Mouse (Mus musculus): ENCODE data around the gene Fgf10.

Gene Fgf10

GRCm38 (mm10) chr13:118669491-118669890 lies at the start of gene Fgf10:
TSS of gene Fgf10 (plus strand) at chr13:118669791.
- DNase-seq (ENCODE audit: extremely low spot score): no peak

DNA sequence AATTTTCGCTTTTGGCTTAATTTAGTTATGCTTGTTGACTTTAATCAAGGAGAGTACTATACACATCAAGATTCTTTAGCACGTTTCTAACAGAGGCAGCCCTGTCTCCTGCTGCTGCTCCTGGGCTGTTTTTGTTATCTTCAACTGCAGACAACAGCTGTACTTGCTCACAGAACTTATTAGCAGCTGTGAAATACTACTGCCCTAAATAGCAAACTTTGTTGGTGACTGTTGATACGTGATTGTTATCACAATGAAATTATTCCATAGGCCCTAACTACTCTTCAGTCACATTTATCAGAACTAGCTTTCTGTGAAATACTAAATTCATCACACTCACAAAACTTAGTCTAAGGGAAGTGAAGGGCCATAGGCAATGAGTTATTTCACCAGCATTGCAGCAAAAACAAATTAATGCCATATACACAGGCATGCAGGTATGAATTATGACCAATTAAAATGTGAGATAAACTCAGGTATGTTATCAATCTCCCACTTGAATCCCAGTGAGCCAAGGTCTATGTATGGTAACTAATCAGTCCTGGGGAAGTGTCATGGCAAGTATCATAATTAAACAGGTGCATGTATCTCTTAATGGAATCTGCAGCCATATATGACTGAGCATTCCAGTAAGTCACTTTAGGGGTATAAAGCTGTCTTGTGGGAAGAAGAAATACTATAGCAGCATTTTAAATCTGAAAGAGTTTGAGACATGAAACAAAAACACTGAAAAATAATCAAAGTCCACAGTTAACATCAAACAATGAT lies 39.7 kb upstream of the Fgf10 start:
- DNase-seq (ENCODE audit: extremely low spot score): no peak

- DNase-seq (ENCODE audit: extremely low spot score): no peak
Observed at GRCm38 (mm10) chr13:118631500-118631899, 38.1 kb upstream of the Fgf10 start.

- no peak for DNase-seq (ENCODE audit: extremely low spot score)
Observed at GRCm38 (mm10) chr13:118636047-118636446, 33.5 kb upstream of the Fgf10 start.

DNA sequence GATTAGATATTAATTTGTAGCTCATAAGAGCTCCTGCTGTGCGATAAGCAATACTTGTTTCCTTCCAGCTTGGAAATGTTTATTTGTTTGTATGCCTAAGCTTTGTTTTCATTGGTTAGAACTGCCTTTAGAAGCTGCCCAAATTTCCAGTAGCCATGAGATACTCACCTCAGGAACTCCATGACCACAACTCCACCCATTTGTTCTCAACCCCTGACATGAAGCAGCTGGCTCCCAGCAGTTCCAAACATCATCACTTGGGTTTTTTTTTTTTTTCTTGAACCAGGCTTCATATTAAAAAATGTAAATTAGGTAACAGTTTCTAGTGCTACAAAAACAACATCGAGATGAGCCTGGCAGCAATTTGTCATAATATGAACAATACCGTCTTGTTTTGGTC lies 27.0 kb upstream of the Fgf10 start:
- no peak for DNase-seq (ENCODE audit: extremely low spot score)

DNA sequence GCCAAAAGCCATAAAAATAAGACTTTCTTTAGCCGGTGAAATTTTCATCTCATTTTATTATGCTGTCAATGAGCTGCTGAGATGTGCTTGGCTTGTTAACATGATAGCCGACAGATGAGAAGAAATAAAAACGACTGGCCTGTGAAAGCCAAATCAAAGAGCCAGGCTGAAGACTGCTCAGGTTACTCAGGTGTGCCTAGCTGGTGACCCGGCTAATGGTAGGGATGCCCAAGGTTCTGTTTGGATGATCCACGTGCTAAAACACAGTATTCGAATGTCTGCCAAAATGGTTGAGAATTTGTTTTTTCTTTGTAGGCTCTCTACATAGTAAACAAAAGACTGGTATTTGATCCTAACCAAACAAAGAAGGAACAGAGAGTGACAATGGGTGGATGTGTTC lies 26.5 kb upstream of the Fgf10 start:
- no peak for DNase-seq (ENCODE audit: extremely low spot score)

DNA sequence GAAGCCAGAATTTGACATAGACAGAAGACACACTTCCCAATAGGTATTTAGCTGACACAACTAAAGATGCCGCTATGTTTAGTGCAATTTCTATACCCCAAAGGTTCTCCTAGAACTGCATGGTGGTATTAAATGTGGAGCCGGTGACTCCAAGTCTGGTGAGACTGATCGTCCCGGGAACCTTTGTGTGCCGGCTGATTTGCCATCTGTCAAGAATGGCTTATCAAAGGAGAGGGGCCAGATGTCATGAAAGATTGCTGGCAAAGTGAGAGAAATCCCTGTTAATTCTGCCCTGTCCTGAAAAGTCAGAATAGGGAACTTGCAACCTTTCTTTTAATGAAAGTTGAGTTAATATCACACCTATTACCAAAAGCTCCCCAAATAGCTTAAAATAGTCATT lies 12.6 kb upstream of the Fgf10 start:
- no peak for DNase-seq (ENCODE audit: extremely low spot score)

- DNase-seq (ENCODE audit: extremely low spot score): no peak
Observed at GRCm38 (mm10) chr13:118658031-118658430, 11.6 kb upstream of the Fgf10 start.

GRCm38 (mm10) chr13:118658608-118659326 lies 10.8 kb upstream of the Fgf10 start:
- DNase-seq (ENCODE audit: extremely low spot score): no peak

DNA sequence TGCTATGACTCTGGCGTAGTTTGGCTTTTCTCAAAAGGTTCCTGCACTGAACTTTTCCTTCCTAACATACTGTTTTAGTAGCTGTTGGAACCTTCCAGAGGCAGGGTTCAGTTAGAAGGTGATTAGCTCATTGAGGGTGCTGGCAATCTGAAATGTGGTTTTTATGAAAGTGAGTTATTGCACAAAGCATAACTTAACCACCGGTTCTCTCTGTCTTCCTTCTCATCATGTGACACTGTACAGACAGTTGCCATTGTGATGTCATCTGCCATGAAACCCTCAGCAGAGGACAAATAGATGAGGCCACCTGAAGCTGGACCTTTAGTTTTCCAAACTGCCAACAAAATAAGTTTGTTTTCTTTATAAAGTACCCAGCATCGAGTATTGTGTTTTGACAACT lies 7.9 kb upstream of the Fgf10 start:
- no peak for DNase-seq (ENCODE audit: extremely low spot score)

- DNase-seq (ENCODE audit: extremely low spot score): no peak
Observed at GRCm38 (mm10) chr13:118664901-118665300, 4.7 kb upstream of the Fgf10 start.

- no peak for DNase-seq (ENCODE audit: extremely low spot score)
Observed at GRCm38 (mm10) chr13:118679228-118679627, 9.6 kb downstream of the Fgf10 start.

GRCm38 (mm10) chr13:118693049-118693448 lies 23.5 kb downstream of the Fgf10 start:
- DNase-seq (ENCODE audit: extremely low spot score): no peak

DNA sequence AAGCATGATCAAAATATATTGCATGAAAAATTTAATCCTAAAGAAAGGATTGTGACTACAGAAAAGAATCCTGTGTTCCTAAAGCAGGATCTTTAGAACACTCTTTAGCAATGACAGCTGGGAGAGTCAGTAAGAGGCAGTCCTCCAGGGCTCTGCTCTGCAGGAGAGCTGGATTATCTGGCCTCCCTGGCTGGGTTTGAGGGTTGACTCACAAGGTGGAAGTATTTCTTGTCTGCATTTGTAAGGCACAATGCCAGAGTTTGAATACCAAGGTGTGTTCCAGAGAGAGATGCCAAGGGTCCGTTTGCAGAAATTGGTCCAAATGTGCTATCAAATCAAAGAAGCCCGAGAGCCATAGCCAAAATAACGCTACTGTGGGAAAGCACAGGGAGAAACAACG lies 25.5 kb downstream of the Fgf10 start:
- DNase-seq (ENCODE audit: extremely low spot score): no peak

- no peak for DNase-seq (ENCODE audit: extremely low spot score)
Observed at GRCm38 (mm10) chr13:118703727-118704126, 34.1 kb downstream of the Fgf10 start.

- no peak for DNase-seq (ENCODE audit: extremely low spot score)
Observed at GRCm38 (mm10) chr13:118705716-118706115, 36.1 kb downstream of the Fgf10 start.

- DNase-seq (ENCODE audit: extremely low spot score): no peak
Observed at GRCm38 (mm10) chr13:118709912-118710311, 40.3 kb downstream of the Fgf10 start.

DNA sequence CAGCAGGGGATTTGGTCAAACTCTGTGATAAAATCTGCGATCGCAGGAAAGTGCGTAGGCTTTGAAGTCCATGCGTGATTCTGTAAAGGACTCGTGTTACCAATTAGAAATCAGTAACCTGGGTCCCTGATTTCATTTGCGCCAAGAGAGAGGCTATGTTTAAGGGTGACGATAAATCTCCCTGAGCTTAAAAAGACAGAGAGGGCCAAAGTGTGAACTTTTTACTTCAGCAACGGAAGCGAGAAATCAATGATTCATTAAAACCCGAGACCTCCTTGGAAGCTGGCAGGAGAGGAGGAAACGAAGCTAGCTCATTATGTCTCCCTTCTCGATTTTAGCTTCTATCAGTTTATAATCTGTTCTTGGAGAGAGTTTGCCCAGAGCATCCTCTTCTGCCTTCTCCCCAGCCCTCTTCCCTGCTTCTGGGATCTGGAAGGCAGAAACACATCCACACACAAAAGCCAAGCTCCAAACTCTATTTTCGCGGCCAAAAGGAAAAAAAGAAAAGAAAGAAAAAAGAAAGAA lies 44.1 kb downstream of the Fgf10 start:
- DNase-seq (ENCODE audit: extremely low spot score): peak; percentile 34

GRCm38 (mm10) chr13:118714284-118715065 lies 44.9 kb downstream of the Fgf10 start:
- peak; percentile 82 for DNase-seq (ENCODE audit: extremely low spot score)

- DNase-seq (ENCODE audit: extremely low spot score): peak; percentile 60
Observed at GRCm38 (mm10) chr13:118715066-118716018, 45.8 kb downstream of the Fgf10 start.

DNA sequence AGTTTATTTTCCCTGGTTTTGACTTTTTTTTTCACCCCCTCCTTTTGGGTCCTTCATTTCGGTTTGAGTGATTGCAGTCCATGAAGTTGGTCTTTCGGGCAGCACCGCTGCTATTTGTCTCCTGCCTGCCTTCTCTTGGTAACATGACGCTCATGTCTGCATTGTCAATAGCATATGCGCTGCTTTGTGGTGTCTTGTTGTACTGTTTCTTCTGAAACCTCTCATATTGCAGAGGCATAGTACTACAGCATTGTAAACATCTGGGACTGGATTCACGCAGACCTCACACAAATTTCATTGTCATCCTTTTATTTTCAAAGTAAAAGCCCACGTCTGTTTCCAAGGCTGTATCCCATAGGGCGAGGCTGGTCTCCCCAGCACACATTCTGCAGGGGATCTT lies 46.7 kb downstream of the Fgf10 start:
- peak; percentile 32 for DNase-seq (ENCODE audit: extremely low spot score)

All from embryo, embryonic 9.5 days (tissue).